Mouse (Mus musculus): ENCODE measurements at regions not wholly inside any gene's neighbourhood (a gene's known extent, or its start where the extent isn't known, plus 50 kb on each side); places are given as distances from the start of the nearest gene placed in this dataset.

- no peak for DNase-seq (ENCODE audit: extremely low spot score in 1 of 2, low spot score in 1 of 2)
These were observed 139.8 kb upstream of the Gm9833 start for GRCm38 (mm10) chr3:9948114-9948513.

- DNase-seq (ENCODE audit: extremely low spot score in 1 of 2, low spot score in 1 of 2): no peak
These were observed 130.0 kb upstream of the Gm9833 start for GRCm38 (mm10) chr3:9957870-9958269.

- DNase-seq (ENCODE audit: extremely low spot score in 1 of 2, low spot score in 1 of 2): no peak
These were observed 127.9 kb upstream of the Gm9833 start for GRCm38 (mm10) chr3:9959716-9960661.

- peak in 1 of 2 experiments; percentile 59 for DNase-seq (ENCODE audit: extremely low spot score in 1 of 2, low spot score in 1 of 2)
These were observed 127.2 kb upstream of the Gm9833 start for GRCm38 (mm10) chr3:9960696-9961095.
